Mouse (Mus musculus): ENCODE data around the gene Supt3. TPM values are rescaled to one million over a fixed set of nuclear protein-coding genes. Genes with fewer than 3 reads are reported as not detected.

The Supt3 gene
- polyA plus RNA-seq, 1 experiment from 2014 or later, result 19.9 TPM

DNA sequence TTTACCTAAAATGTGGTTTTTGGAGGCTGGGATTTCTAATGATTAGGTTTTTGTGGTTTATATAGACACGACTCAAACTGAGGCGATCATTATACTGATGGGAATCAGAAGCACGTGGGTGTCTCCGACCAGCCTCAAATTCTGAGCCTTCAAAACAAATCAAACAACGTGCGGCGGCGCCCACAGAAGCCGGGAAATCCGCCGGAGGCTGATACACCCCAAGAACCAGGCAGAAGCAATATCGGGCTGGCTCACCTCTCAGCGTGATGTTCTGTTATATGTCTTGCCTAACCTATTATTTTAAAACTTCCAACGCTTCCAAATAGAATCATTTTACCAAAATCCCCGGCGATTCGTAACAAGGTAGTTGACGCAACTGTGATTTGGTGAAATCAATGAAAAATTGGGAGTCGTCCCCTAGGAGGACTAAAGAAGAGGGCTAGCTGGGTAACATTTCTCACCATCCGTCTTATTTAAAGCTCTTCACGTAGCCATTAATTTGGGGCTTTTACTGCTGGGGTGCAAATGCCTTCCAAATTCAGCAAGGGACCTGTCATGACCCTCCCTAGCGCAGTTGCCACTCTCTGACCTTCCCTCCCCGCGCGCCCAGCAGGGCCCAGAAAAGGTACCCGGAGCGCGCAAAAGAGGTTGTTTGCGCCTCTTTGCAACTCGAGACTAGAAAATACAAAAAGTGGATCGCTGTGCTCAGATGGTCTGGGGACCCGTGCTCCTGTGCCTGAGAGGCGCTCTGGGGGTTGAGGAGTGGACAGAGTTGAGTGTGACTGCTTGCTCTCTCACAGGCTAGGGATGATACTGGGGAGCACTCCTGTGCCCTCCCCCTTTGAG, 39.5 kb upstream of the Supt3 start:
- Histone ChIP-seq H3K4me1 (ENCODE audit: control insufficient read depth, insufficient read depth, low read length) (peaks cover 20% of the 10 kb centered on the region), H3K4me2 (ENCODE audit: low read length) (peak overlapping the region; percentile 8), H3K36me3 (ENCODE audit: control insufficient read depth, insufficient read depth, low read length) (no peaks in the 10 kb centered on the region), H3K27me3 (ENCODE audit: control insufficient read depth, insufficient read depth, low read length) (peaks cover 68% of the 10 kb centered on the region), H3K4me3 (replicated peaks; ENCODE audit: low read depth, low read length) (0 out of 2 replicates have a peak overlapping the region, but pooled peaks have one; percentile 3), H3K9ac (replicated peaks; ENCODE audit: low read length) (no peak overlapping the region), H3K9me3 (ENCODE audit: control insufficient read depth, low read length) (no peaks in the 10 kb centered on the region), H3K27ac (replicated peaks; ENCODE audit: low read depth, low read length) (no peak overlapping the region)
- DNase-seq (peak; percentile 52), ATAC-seq (ENCODE audit: low FRiP score, low TSS enrichment) (no peak)
- under 1% methylated on average over 33 of the region's 33 CpGs for WGBS

DNA sequence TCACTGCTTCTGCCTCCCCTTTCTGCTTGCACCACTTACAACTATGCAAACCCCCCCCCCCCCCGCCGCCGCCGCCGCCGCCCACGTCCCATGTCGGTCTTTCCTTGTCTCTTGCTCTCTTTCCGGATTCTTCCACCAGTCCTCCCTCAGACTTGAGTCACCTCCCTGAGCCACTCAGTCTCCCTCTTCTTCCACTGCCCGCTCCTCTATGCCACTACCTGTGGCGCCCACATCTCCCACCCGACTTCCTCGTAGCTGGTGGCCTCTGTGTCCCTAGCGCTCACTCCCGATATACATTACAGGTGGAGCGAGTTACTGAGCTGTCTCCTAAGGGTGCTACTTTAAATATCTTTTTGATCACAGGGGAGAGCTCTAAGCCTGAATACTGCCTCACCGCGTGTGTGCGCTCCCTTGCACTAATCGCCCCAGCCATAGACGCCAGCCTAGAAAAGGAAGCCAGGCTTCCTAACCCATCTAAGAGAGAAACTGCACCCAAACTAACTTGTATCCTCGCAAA, 38.8 kb upstream of the Supt3 start:
- no peak overlapping the region for H3K9ac ChIP-seq (replicated peaks; ENCODE audit: low read length)
- WGBS, result under 1% methylated on average over 21 of the region's 22 CpGs
- H3K27me3 ChIP-seq (ENCODE audit: control insufficient read depth, insufficient read depth, low read length), result peaks cover 63% of the 10 kb centered on the region
- H3K36me3 ChIP-seq (ENCODE audit: control insufficient read depth, insufficient read depth, low read length), result no peaks in the 10 kb centered on the region
- H3K4me1 ChIP-seq (ENCODE audit: control insufficient read depth, insufficient read depth, low read length), result peaks cover 20% of the 10 kb centered on the region
- H3K27ac ChIP-seq (replicated peaks; ENCODE audit: low read depth, low read length), result no peak overlapping the region
- ATAC-seq (ENCODE audit: low FRiP score, low TSS enrichment), result no peak
- DNase-seq, result peak; percentile 37
- peak overlapping the region; percentile 8; the same call in 1 of the 2 replicates for H3K4me2 ChIP-seq (ENCODE audit: low read length)
- 0 out of 2 replicates have a peak overlapping the region, but pooled peaks have one; percentile 3 for H3K4me3 ChIP-seq (replicated peaks; ENCODE audit: low read depth, low read length)
- no peaks in the 10 kb centered on the region for H3K9me3 ChIP-seq (ENCODE audit: control insufficient read depth, low read length)

DNA sequence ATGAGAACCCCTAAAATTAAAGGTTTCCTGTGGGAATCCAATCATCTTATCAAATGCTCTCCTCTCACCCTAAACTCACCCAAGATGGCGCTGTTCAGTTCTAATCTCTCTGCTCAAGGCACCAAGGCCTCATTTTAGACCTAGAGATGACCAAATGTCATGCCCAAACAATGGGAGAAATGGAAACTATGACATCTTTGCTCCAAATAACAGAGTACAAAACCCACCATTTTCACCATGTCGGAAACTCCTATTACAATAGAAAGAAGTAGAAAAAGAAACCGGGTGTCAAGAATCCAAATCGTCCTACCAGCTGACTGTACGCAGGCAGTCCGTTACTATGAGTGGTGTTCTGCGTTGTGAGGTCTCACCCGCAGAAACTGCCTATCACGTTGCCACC, 34.7 kb upstream of the Supt3 start:
- 84% methylated on average over 9 of the region's 9 CpGs for WGBS
- no peaks in the 10 kb centered on the region for H3K36me3 ChIP-seq (ENCODE audit: control insufficient read depth, insufficient read depth, low read length)

DNA sequence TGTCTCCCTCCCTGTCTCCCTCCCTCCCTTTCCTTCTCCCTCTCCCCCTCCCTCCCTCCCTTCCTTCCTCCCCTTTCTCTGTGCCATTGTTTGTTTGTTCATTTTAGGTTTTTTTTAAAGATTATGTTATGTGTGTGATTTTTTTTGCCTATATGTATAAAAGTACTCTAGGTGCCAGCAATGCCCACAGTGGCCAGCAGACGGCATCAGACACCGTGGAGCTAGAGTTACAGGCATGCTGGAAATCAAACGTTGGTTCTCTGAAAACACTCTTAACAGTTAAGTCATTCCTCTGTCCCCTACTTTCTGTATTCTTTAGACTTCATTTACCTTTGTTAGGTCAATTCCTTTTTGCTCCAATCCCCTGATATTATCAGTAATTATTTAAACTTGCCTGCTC, 33.2 kb upstream of the Supt3 start:
- 63% methylated on average over 3 of the region's 3 CpGs for WGBS
- Histone ChIP-seq H3K9ac (replicated peaks; ENCODE audit: low read length) (no peak overlapping the region), H3K4me1 (ENCODE audit: control insufficient read depth, insufficient read depth, low read length) (no peaks in the 10 kb centered on the region), H3K27ac (replicated peaks; ENCODE audit: low read depth, low read length) (no peak overlapping the region), H3K4me3 (replicated peaks; ENCODE audit: low read depth, low read length) (no peak overlapping the region), H3K36me3 (ENCODE audit: control insufficient read depth, insufficient read depth, low read length) (no peaks in the 10 kb centered on the region), H3K9me3 (ENCODE audit: control insufficient read depth, low read length) (no peaks in the 10 kb centered on the region), H3K27me3 (ENCODE audit: control insufficient read depth, insufficient read depth, low read length) (peaks cover 14% of the 10 kb centered on the region), H3K4me2 (ENCODE audit: low read length) (no peak overlapping the region)
- no peak for DNase-seq
- ATAC-seq (ENCODE audit: low FRiP score, low TSS enrichment), result no peak

More for the DNA sequence above, 34.7 kb upstream of the Supt3 start:
- DNase-seq (no peak), ATAC-seq (ENCODE audit: low FRiP score, low TSS enrichment) (no peak)
- H3K9ac ChIP-seq (replicated peaks; ENCODE audit: low read length), result no peak overlapping the region
- peaks cover 28% of the 10 kb centered on the region for H3K27me3 ChIP-seq (ENCODE audit: control insufficient read depth, insufficient read depth, low read length)
- no peak overlapping the region for H3K27ac ChIP-seq (replicated peaks; ENCODE audit: low read depth, low read length)
- no peak overlapping the region for H3K4me2 ChIP-seq (ENCODE audit: low read length)
- peaks cover 7% of the 10 kb centered on the region; the same call in 1 of the 2 replicates for H3K4me1 ChIP-seq (ENCODE audit: control insufficient read depth, insufficient read depth, low read length)
- no peaks in the 10 kb centered on the region for H3K9me3 ChIP-seq (ENCODE audit: control insufficient read depth, low read length)
- no peak overlapping the region for H3K4me3 ChIP-seq (replicated peaks; ENCODE audit: low read depth, low read length)

DNA sequence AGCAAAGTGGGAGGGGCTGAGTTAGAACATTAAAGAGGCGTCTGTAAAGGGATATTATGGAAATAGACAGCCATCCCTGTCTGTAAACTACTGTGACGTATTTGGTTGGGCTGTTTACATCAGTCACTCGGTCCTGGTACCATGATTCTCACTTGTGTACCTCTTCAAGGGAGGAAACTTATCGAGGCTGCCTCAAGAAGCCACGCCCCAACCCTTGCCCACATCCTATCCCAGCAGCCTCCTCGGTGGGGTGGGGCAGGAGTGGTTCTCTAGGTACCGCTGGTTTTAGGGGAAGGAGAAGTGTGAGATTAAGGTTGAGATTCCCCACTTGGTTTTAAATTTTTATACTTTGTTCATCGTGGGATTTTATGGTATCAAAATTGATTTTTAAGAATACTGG, 31.6 kb upstream of the Supt3 start:
- no peaks in the 10 kb centered on the region for H3K9me3 ChIP-seq (ENCODE audit: control insufficient read depth, low read length)
- H3K36me3 ChIP-seq (ENCODE audit: control insufficient read depth, insufficient read depth, low read length), result no peaks in the 10 kb centered on the region
- H3K27ac ChIP-seq (replicated peaks; ENCODE audit: low read depth, low read length), result no peak overlapping the region
- ATAC-seq (ENCODE audit: low FRiP score, low TSS enrichment) (no peak), DNase-seq (no peak)
- 89% methylated on average over 8 of the region's 8 CpGs for WGBS
- no peaks in the 10 kb centered on the region for H3K27me3 ChIP-seq (ENCODE audit: control insufficient read depth, insufficient read depth, low read length)
- no peak overlapping the region for H3K4me2 ChIP-seq (ENCODE audit: low read length)
- H3K4me3 ChIP-seq (replicated peaks; ENCODE audit: low read depth, low read length), result no peak overlapping the region
- no peak overlapping the region for H3K9ac ChIP-seq (replicated peaks; ENCODE audit: low read length)
- no peaks in the 10 kb centered on the region for H3K4me1 ChIP-seq (ENCODE audit: control insufficient read depth, insufficient read depth, low read length)

DNA sequence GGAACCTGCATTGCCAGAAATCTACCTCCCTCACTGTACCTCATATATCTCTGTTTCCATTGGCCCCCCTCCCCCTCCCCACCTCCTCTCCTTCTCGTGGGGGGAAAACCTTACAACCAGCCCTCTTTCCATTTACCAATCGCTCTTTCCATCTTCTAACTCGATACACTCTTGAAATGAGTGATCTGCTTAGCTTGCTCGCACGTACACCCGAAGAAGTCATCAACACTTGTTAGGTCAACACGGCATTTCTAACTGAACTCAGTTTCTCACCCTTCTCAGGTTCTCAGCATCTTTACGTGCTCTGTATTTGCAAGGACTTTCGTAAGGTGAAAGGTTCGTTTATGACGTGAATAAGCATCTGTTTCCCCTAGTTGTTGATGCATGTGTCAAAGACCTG, 10.6 kb upstream of the Supt3 start:
- Histone ChIP-seq H3K9me3 (ENCODE audit: control insufficient read depth, low read length) (no peaks in the 10 kb centered on the region), H3K36me3 (ENCODE audit: control insufficient read depth, insufficient read depth, low read length) (no peaks in the 10 kb centered on the region), H3K27me3 (ENCODE audit: control insufficient read depth, insufficient read depth, low read length) (no peaks in the 10 kb centered on the region), H3K4me1 (ENCODE audit: control insufficient read depth, insufficient read depth, low read length) (no peaks in the 10 kb centered on the region), H3K27ac (replicated peaks; ENCODE audit: low read depth, low read length) (no peak overlapping the region), H3K9ac (replicated peaks; ENCODE audit: low read length) (no peak overlapping the region), H3K4me2 (ENCODE audit: low read length) (no peak overlapping the region), H3K4me3 (replicated peaks; ENCODE audit: low read depth, low read length) (no peak overlapping the region)
- 91% methylated on average over 11 of the region's 11 CpGs for WGBS
- ATAC-seq (ENCODE audit: low FRiP score, low TSS enrichment) (no peak), DNase-seq (no peak)

DNA sequence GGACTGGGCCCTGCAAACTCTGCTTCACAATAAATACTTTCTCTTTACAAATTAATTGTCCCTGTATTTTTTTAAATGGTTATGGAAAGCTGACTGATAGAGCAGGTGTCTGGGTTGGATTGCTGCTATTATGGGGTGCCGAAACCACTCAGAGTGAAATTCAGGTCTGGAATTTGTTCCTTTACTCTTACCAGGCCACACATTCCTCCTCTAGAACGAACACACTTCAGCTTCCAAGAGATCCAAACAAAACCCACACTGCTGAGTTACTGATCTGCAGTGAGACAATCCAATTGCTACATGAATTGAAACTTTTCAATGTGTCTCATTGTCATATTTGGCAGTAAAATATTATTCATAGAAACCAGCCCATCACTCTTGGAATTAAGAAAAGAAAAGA, 10.0 kb upstream of the Supt3 start:
- H3K9ac ChIP-seq (replicated peaks; ENCODE audit: low read length), result no peak overlapping the region
- H3K27me3 ChIP-seq (ENCODE audit: control insufficient read depth, insufficient read depth, low read length), result no peaks in the 10 kb centered on the region
- no peak overlapping the region for H3K4me3 ChIP-seq (replicated peaks; ENCODE audit: low read depth, low read length)
- no peak overlapping the region for H3K4me2 ChIP-seq (ENCODE audit: low read length)
- H3K4me1 ChIP-seq (ENCODE audit: control insufficient read depth, insufficient read depth, low read length), result no peaks in the 10 kb centered on the region
- no peak overlapping the region for H3K27ac ChIP-seq (replicated peaks; ENCODE audit: low read depth, low read length)
- no peaks in the 10 kb centered on the region for H3K36me3 ChIP-seq (ENCODE audit: control insufficient read depth, insufficient read depth, low read length)
- ATAC-seq (ENCODE audit: low FRiP score, low TSS enrichment), result no peak
- no peak for DNase-seq
- H3K9me3 ChIP-seq (ENCODE audit: control insufficient read depth, low read length), result no peaks in the 10 kb centered on the region
- WGBS, result 36% methylated on average over 2 of the region's 2 CpGs

DNA sequence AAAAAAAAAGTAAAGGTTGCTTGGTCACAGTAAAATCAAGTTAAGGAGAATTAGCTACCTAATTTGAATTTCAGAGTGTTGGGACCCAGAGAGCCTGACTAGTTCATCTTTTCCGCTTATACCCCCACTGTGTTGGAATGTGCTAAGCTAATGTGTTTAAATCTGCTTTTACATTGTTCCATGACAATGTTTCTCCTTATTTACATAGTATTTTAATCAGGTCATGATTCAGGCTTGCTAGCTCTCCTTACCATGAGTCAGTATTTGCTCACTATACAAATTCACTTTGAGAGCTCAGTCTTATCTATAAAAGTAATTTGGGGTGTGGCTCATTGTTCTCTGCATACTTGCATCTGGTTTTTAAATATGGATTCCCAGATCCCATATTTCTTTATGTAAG, 9.6 kb upstream of the Supt3 start:
- DNase-seq (no peak), ATAC-seq (ENCODE audit: low FRiP score, low TSS enrichment) (no peak)
- Histone ChIP-seq H3K4me3 (replicated peaks; ENCODE audit: low read depth, low read length) (no peak overlapping the region), H3K4me1 (ENCODE audit: control insufficient read depth, insufficient read depth, low read length) (no peaks in the 10 kb centered on the region), H3K4me2 (ENCODE audit: low read length) (no peak overlapping the region), H3K36me3 (ENCODE audit: control insufficient read depth, insufficient read depth, low read length) (no peaks in the 10 kb centered on the region), H3K27ac (replicated peaks; ENCODE audit: low read depth, low read length) (no peak overlapping the region), H3K9ac (replicated peaks; ENCODE audit: low read length) (no peak overlapping the region), H3K9me3 (ENCODE audit: control insufficient read depth, low read length) (no peaks in the 10 kb centered on the region), H3K27me3 (ENCODE audit: control insufficient read depth, insufficient read depth, low read length) (no peaks in the 10 kb centered on the region)
- WGBS, result 39% methylated on average over 1 of the region's 1 CpGs

DNA sequence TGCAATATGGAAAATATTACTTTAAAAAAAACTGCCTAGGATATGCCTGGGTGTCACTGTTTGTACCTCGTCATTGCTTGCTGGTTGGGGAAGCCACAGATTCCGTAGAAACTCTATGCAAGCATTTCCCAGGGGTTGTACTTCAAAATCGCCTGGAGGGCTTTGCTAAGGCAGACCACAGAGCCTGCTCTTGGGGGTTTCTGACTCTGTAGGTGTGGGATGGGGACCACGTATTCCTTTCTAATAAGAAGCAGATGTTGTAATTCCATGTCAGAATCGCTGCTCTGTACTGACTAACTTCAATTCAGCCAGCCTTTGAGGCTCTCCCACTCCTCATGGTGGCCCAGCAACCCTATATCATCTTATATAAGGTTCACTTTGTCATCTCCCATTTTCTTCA, 8.4 kb upstream of the Supt3 start:
- H3K27me3 ChIP-seq (ENCODE audit: control insufficient read depth, insufficient read depth, low read length), result no peaks in the 10 kb centered on the region
- ATAC-seq (ENCODE audit: low FRiP score, low TSS enrichment), result no peak
- no peaks in the 10 kb centered on the region for H3K4me1 ChIP-seq (ENCODE audit: control insufficient read depth, insufficient read depth, low read length)
- H3K36me3 ChIP-seq (ENCODE audit: control insufficient read depth, insufficient read depth, low read length), result no peaks in the 10 kb centered on the region
- no peak overlapping the region for H3K27ac ChIP-seq (replicated peaks; ENCODE audit: low read depth, low read length)
- 75% methylated on average over 5 of the region's 5 CpGs for WGBS
- no peak overlapping the region for H3K4me3 ChIP-seq (replicated peaks; ENCODE audit: low read depth, low read length)
- H3K9me3 ChIP-seq (ENCODE audit: control insufficient read depth, low read length), result no peaks in the 10 kb centered on the region
- DNase-seq, result no peak
- H3K9ac ChIP-seq (replicated peaks; ENCODE audit: low read length), result no peak overlapping the region
- H3K4me2 ChIP-seq (ENCODE audit: low read length), result no peak overlapping the region
